ENCODE assay signal across 29 mouse cellular contexts in genomic region chr11:99091666-99092065, GRCm38 (mm10). TPM values are rescaled to one million over a fixed set of nuclear protein-coding genes. Genes with fewer than 3 reads are reported as not detected.
"Had no signal": no experiment of that assay in that cellular context is flagged by ENCODE, and none has a peak within 500 bp of the region (broad histone marks: within the 10 kb centered on the region; RNA-seq: fewer than 3 reads in every experiment).

No protein-coding gene starts in this region.

- H3K4me1 ChIP-seq: heart, embryonic 13.5 days; heart, embryonic 15.5 days; hindbrain, embryonic 13.5 days; hindbrain, embryonic 15.5 days; liver, embryonic 13.5 days; liver, embryonic 15.5 days had no signal

- H3K4me3 ChIP-seq: gastrocnemius, adult 2 months; heart, adult 2 months; heart, embryonic 13.5 days; heart, embryonic 15.5 days; hindbrain, embryonic 13.5 days; hindbrain, embryonic 15.5 days; intestine, embryonic 15.5 days; limb, embryonic 10.5 days; limb, embryonic 12.5 days; liver, embryonic 13.5 days; liver, embryonic 15.5 days had no signal

- DNase-seq: gastrocnemius, adult 2 months; gastrocnemius, postnatal 10 days; gastrocnemius, postnatal 25 days; heart, adult 11 months; heart, adult 2 months; heart, postnatal 14 days; heart, postnatal 36 days; kidney, adult 18-20 months; kidney, adult 8-10 months; kidney, postnatal 14 days; kidney, postnatal 36 days; layer of hippocampus, adult 9-11 months; layer of hippocampus, postnatal 36 days; liver; liver, embryonic 13.5 days had no signal

- H3K9me3 ChIP-seq: heart, embryonic 13.5 days; heart, embryonic 15.5 days; hindbrain, embryonic 13.5 days; hindbrain, embryonic 15.5 days; intestine, embryonic 15.5 days; liver, embryonic 13.5 days; liver, embryonic 15.5 days had no signal

- H3K36me3 ChIP-seq: heart, embryonic 13.5 days; heart, embryonic 15.5 days; hindbrain, embryonic 13.5 days; hindbrain, embryonic 15.5 days; intestine, embryonic 15.5 days; limb, embryonic 12.5 days; liver, embryonic 13.5 days; liver, embryonic 15.5 days had no signal

- H3K9ac ChIP-seq: heart, embryonic 13.5 days; heart, embryonic 15.5 days; hindbrain, embryonic 13.5 days; hindbrain, embryonic 15.5 days; intestine, embryonic 15.5 days; limb, embryonic 12.5 days; liver, embryonic 13.5 days; liver, embryonic 15.5 days had no signal

- ATAC-seq: hindbrain, postnatal 0 days; inflammation-experienced regulatory T-cells, adult 6 months; intestine, embryonic 15.5 days; intestine, postnatal 0 days had no signal

- H3K27ac ChIP-seq: gastrocnemius, adult 2 months; heart, adult 2 months; heart, embryonic 13.5 days; heart, embryonic 15.5 days; hindbrain, embryonic 13.5 days; hindbrain, embryonic 15.5 days; hindbrain, postnatal 0 days; intestine, embryonic 15.5 days; kidney, postnatal 0 days; limb, embryonic 10.5 days; limb, embryonic 12.5 days; liver, embryonic 13.5 days; liver, embryonic 15.5 days had no signal

- H3K27me3 ChIP-seq: heart, embryonic 13.5 days; heart, embryonic 15.5 days; hindbrain, embryonic 13.5 days; hindbrain, embryonic 15.5 days; intestine, embryonic 15.5 days; limb, embryonic 12.5 days; liver, embryonic 13.5 days had no signal

RNA-seq across cellular contexts. Expression of gene Tns4, which starts 2.6 kb away (rescaled TPM):
- total RNA-seq: gastrocnemius, postnatal 10 days; hematopoietic stem cell, adult 5-6 weeks; layer of hippocampus, postnatal 36 days had no signal
- polyA plus RNA-seq: liver, embryonic 11.5 days had no signal
